Mouse (Mus musculus): ENCODE results near the gene Col16a1. TPM values are rescaled to one million over a fixed set of nuclear protein-coding genes. Genes with fewer than 3 reads are reported as not detected.

The Col16a1 gene
- total and polyA plus RNA-seq, 2 experiments from 2014 or later: 7.5 to 29.7 TPM

GRCm38 (mm10) chr4:130071758-130072157 lies 24.1 kb downstream of the Col16a1 start:
- WGBS: 86% methylated on average over 2 of the region's 2 CpGs
- no peaks in the 10 kb centered on the region for H3K36me3 ChIP-seq (ENCODE audit: insufficient read depth)
- no peak for ATAC-seq
- no peak overlapping the region for H3K27ac ChIP-seq (ENCODE audit: low read depth, low read length)
- H3K4me1 ChIP-seq (ENCODE audit: insufficient read depth): no peaks in the 10 kb centered on the region
- H3K9ac ChIP-seq: no peak overlapping the region
- DNase-seq: no peak
- no peaks in the 10 kb centered on the region for H3K27me3 ChIP-seq (ENCODE audit: insufficient read depth, low read length)
- no peak overlapping the region for H3K4me2 ChIP-seq (ENCODE audit: low read depth)
- H3K9me3 ChIP-seq (ENCODE audit: low read length): no peaks in the 10 kb centered on the region
- H3K4me3 ChIP-seq (ENCODE audit: low read depth, low read length): no peak overlapping the region
- no peak for TF ChIP-seq CTCF (IDR thresholded peaks at IDR 0.05; ENCODE audit: low read depth)

GRCm38 (mm10) chr4:130073367-130073766 lies 25.7 kb downstream of the Col16a1 start:
- 85% methylated on average over 4 of the region's 4 CpGs for WGBS
- ATAC-seq (no peak), DNase-seq (no peak)
- no peak overlapping the region for H3K9ac ChIP-seq
- no peak overlapping the region for H3K4me2 ChIP-seq (ENCODE audit: low read depth)
- no peaks in the 10 kb centered on the region for H3K27me3 ChIP-seq (ENCODE audit: insufficient read depth, low read length)
- no peak for TF ChIP-seq CTCF (IDR thresholded peaks at IDR 0.05; ENCODE audit: low read depth)
- no peak overlapping the region for H3K4me3 ChIP-seq (ENCODE audit: low read depth, low read length)
- no peak overlapping the region for H3K27ac ChIP-seq (ENCODE audit: low read depth, low read length)
- H3K4me1 ChIP-seq (ENCODE audit: insufficient read depth): 0 out of 2 replicates have a peak, but pooled peaks cover under 1% of the 10 kb centered on the region
- no peaks in the 10 kb centered on the region for H3K9me3 ChIP-seq (ENCODE audit: low read length)
- H3K36me3 ChIP-seq (ENCODE audit: insufficient read depth): no peaks in the 10 kb centered on the region

- no peak overlapping the region for H3K27ac ChIP-seq (ENCODE audit: low read depth, low read length)
- peak; percentile 17 for TF ChIP-seq CTCF (IDR thresholded peaks at IDR 0.05; ENCODE audit: low read depth)
- peaks cover 8% of the 10 kb centered on the region; the same call in 1 of the 2 replicates for H3K4me1 ChIP-seq (ENCODE audit: insufficient read depth)
- no peaks in the 10 kb centered on the region for H3K9me3 ChIP-seq (ENCODE audit: low read length)
- H3K4me2 ChIP-seq (ENCODE audit: low read depth): no peak overlapping the region
- no peak overlapping the region for H3K4me3 ChIP-seq (ENCODE audit: low read depth, low read length)
- ATAC-seq (peak; percentile 66), DNase-seq (peak; percentile 57)
- no peaks in the 10 kb centered on the region for H3K36me3 ChIP-seq (ENCODE audit: insufficient read depth)
- 43% methylated on average over 17 of the region's 17 CpGs for WGBS
- no peak overlapping the region for H3K9ac ChIP-seq
- H3K27me3 ChIP-seq (ENCODE audit: insufficient read depth, low read length): no peaks in the 10 kb centered on the region
Observed at GRCm38 (mm10) chr4:130074761-130075515, 27.3 kb downstream of the Col16a1 start.

GRCm38 (mm10) chr4:130076856-130077255 lies 29.2 kb downstream of the Col16a1 start:
- WGBS: 35% methylated on average over 8 of the region's 8 CpGs
- no peak for TF ChIP-seq CTCF (IDR thresholded peaks at IDR 0.05; ENCODE audit: low read depth)
- Histone ChIP-seq H3K9me3 (ENCODE audit: low read length) (no peaks in the 10 kb centered on the region), H3K4me2 (ENCODE audit: low read depth) (no peak overlapping the region), H3K4me1 (ENCODE audit: insufficient read depth) (peaks cover 9% of the 10 kb centered on the region; the same call in 1 of the 2 replicates), H3K27me3 (ENCODE audit: insufficient read depth, low read length) (no peaks in the 10 kb centered on the region), H3K9ac (no peak overlapping the region), H3K27ac (ENCODE audit: low read depth, low read length) (no peak overlapping the region), H3K36me3 (ENCODE audit: insufficient read depth) (no peaks in the 10 kb centered on the region), H3K4me3 (ENCODE audit: low read depth, low read length) (no peak overlapping the region)
- ATAC-seq (no peak), DNase-seq (no peak)

GRCm38 (mm10) chr4:130078816-130079485 lies 31.3 kb downstream of the Col16a1 start:
- 42% methylated on average over 17 of the region's 17 CpGs for WGBS
- no peak overlapping the region for H3K9ac ChIP-seq
- peaks cover 13% of the 10 kb centered on the region for H3K4me1 ChIP-seq (ENCODE audit: insufficient read depth)

GRCm38 (mm10) chr4:130079521-130079920 lies 31.9 kb downstream of the Col16a1 start:
- H3K27ac ChIP-seq (ENCODE audit: low read depth, low read length): no peak overlapping the region
- ATAC-seq (no peak), DNase-seq (no peak)
- H3K4me2 ChIP-seq (ENCODE audit: low read depth): no peak overlapping the region
- no peaks in the 10 kb centered on the region for H3K36me3 ChIP-seq (ENCODE audit: insufficient read depth)
- 24% methylated on average over 3 of the region's 3 CpGs for WGBS
- H3K27me3 ChIP-seq (ENCODE audit: insufficient read depth, low read length): no peaks in the 10 kb centered on the region
- no peak overlapping the region for H3K4me3 ChIP-seq (ENCODE audit: low read depth, low read length)
- TF ChIP-seq CTCF (IDR thresholded peaks at IDR 0.05; ENCODE audit: low read depth): no peak
- H3K4me1 ChIP-seq (ENCODE audit: insufficient read depth): peaks cover 13% of the 10 kb centered on the region
- H3K9me3 ChIP-seq (ENCODE audit: low read length): no peaks in the 10 kb centered on the region
- no peak overlapping the region for H3K9ac ChIP-seq

More at GRCm38 (mm10) chr4:130078816-130079485, 31.3 kb downstream of the Col16a1 start:
- Histone ChIP-seq H3K9me3 (ENCODE audit: low read length) (no peaks in the 10 kb centered on the region), H3K27ac (ENCODE audit: low read depth, low read length) (no peak overlapping the region), H3K36me3 (ENCODE audit: insufficient read depth) (no peaks in the 10 kb centered on the region), H3K27me3 (ENCODE audit: insufficient read depth, low read length) (no peaks in the 10 kb centered on the region), H3K4me3 (ENCODE audit: low read depth, low read length) (no peak overlapping the region), H3K4me2 (ENCODE audit: low read depth) (no peak overlapping the region)
- peak; percentile 25 for ATAC-seq
- DNase-seq: no peak
- TF ChIP-seq CTCF (IDR thresholded peaks at IDR 0.05; ENCODE audit: low read depth): no peak
